Comparison of ENCODE assay signal across 12 mouse cellular contexts in genomic region chr6:101359646-101360045, GRCm38 (mm10). TPM values are rescaled to one million over a fixed set of nuclear protein-coding genes. Genes with fewer than 3 reads are reported as not detected.
DNase-seq lines count a peak whose midpoint lies in the region; ATAC-seq lines count a peak whose summit lies in the region.
"Had no signal": no experiment of that assay in that cellular context is flagged by ENCODE, and none has a peak within 500 bp of the region (broad histone marks: within the 10 kb centered on the region; RNA-seq: fewer than 3 reads in every experiment).

No protein-coding gene starts in this region.

- intact Hi-C loops in heart, postnatal 25 days (cut with DNase I), result no loop called here
- intact Hi-C loops in gastrocnemius, postnatal 36 days (cut with DNase I), result no loop called here

- peak overlapping the region; percentile 4 for H3K27ac ChIP-seq in heart, embryonic 16.5 days (ENCODE audit: low read length)
- H3K27ac ChIP-seq in embryonic facial prominence, embryonic 13.5 days, result peak overlapping the region; percentile 64; the same call in 1 of the 2 replicates
- H3K27ac ChIP-seq: neural tube, embryonic 12.5 days had no signal

- no peaks in the 10 kb centered on the region for H3K9me3 ChIP-seq in heart, embryonic 16.5 days (replicated peaks; ENCODE audit: control insufficient read depth, low read length)
- H3K9me3 ChIP-seq in embryonic facial prominence, embryonic 13.5 days, result no peaks in the 10 kb centered on the region
- H3K9me3 ChIP-seq: neural tube, embryonic 12.5 days had no signal

- peaks cover 50% of the 10 kb centered on the region for H3K4me1 ChIP-seq in heart, embryonic 16.5 days (ENCODE audit: control insufficient read depth, insufficient read depth, low read length)
- peaks cover 78% of the 10 kb centered on the region for H3K4me1 ChIP-seq in embryonic facial prominence, embryonic 13.5 days
- H3K4me1 ChIP-seq: neural tube, embryonic 12.5 days had no signal

- H3K27me3 ChIP-seq in heart, embryonic 16.5 days (ENCODE audit: control insufficient read depth, insufficient read depth, low read length), result no peaks in the 10 kb centered on the region
- H3K27me3 ChIP-seq in embryonic facial prominence, embryonic 13.5 days, result no peaks in the 10 kb centered on the region
- H3K27me3 ChIP-seq: neural tube, embryonic 12.5 days had no signal

- H3K9ac ChIP-seq in heart, embryonic 16.5 days (ENCODE audit: low read length), result no peak overlapping the region
- no peak overlapping the region for H3K9ac ChIP-seq in embryonic facial prominence, embryonic 13.5 days
- H3K9ac ChIP-seq: neural tube, embryonic 12.5 days had no signal

- H3K4me2 ChIP-seq in heart, embryonic 16.5 days (ENCODE audit: low read depth, low read length), result no peak overlapping the region
- no peak overlapping the region for H3K4me2 ChIP-seq in embryonic facial prominence, embryonic 13.5 days
- H3K4me2 ChIP-seq: neural tube, embryonic 12.5 days had no signal

- H3K4me3 ChIP-seq in heart, embryonic 16.5 days (ENCODE audit: low read length), result no peak overlapping the region
- no peak overlapping the region for H3K4me3 ChIP-seq in embryonic facial prominence, embryonic 13.5 days
- H3K4me3 ChIP-seq: neural tube, embryonic 12.5 days had no signal

- H3K36me3 ChIP-seq in heart, embryonic 16.5 days (ENCODE audit: control insufficient read depth, insufficient read depth), result peaks cover 11% of the 10 kb centered on the region
- H3K36me3 ChIP-seq in embryonic facial prominence, embryonic 13.5 days, result peaks cover 13% of the 10 kb centered on the region
- H3K36me3 ChIP-seq: neural tube, embryonic 12.5 days had no signal

- ATAC-seq in heart, embryonic 16.5 days (replicated peaks; ENCODE audit: extremely low read depth, insufficient read depth, low FRiP score), result no peak
- ATAC-seq in embryonic facial prominence, embryonic 13.5 days (ENCODE audit: insufficient number of reproducible peaks, insufficient read depth, low FRiP score, low TSS enrichment, low read depth), result no peak
- ATAC-seq in megakaryocyte, adult 5-6 weeks (ENCODE audit: poor library complexity, severe bottlenecking), result peak; percentile 47
- ATAC-seq in erythroblast, adult 5-6 weeks (replicated peaks; ENCODE audit: low FRiP score, poor library complexity, severe bottlenecking), result no peak
- ATAC-seq: activated CD4-positive, CD25-positive, alpha-beta regulatory T cell, adult 4 months had no signal

- DNase-seq in heart, postnatal 25 days (ENCODE audit: low spot score), result no peak
- DNase-seq in CD4-positive helper T cell, adult 2 months (ENCODE audit: low read depth, low spot score), result peak; percentile 78
- no peak for DNase-seq in frontal cortex, postnatal 36 days (ENCODE audit: low spot score in 2 of 2)
- DNase-seq in gastrocnemius, postnatal 36 days, result no peak
- DNase-seq: cerebellum, postnatal 10 days; kidney, adult 11 months had no signal

- whole genome bisulfite sequencing in heart, embryonic 16.5 days, result 56% methylated on average over 4 of the region's 4 CpGs
- WGBS in embryonic facial prominence, embryonic 13.5 days, result 60% methylated on average over 4 of the region's 4 CpGs

RNA-seq across cellular contexts. Expression of gene Pdzrn3, which starts 18.1 kb away (rescaled TPM):
- 13.1 and 14.5 TPM in 2 replicates for polyA plus RNA-seq in heart, embryonic 16.5 days (2015; fragmentation: Nextera tagmentation; extraction: Ambion mirVana)
- 10 to 100 TPM; 28.6 to 35.5 TPM for total RNA-seq in heart, postnatal 25 days (2021)
- polyA plus RNA-seq in embryonic facial prominence, embryonic 13.5 days (2015; fragmentation: Nextera tagmentation; extraction: Ambion mirVana), result 15.0 and 15.4 TPM in 2 replicates
- total RNA-seq in megakaryocyte, adult 5-6 weeks (2015), result 0.07 TPM in 1 of 2 replicates, not detected in the other
- not detected in 2 replicates for total RNA-seq in megakaryocyte, adult 5-6 weeks (2017)
- not detected in 2 replicates for total RNA-seq in erythroblast, adult 5-6 weeks (2015; ENCODE audit: low replicate concordance)
- not detected in 2 replicates for total RNA-seq in erythroblast, adult 5-6 weeks (2017; ENCODE audit: low replicate concordance)
- total RNA-seq in gastrocnemius, postnatal 36 days (2021), result 10 to 100 TPM; 67.5 to 81.9 TPM
- polyA plus RNA-seq: activated CD4-positive, CD25-positive, alpha-beta regulatory T cell, adult 4 months had no signal

Comparison
In these comparisons a context has a peak if more than half of its experiments do, and no peak if none do; other contexts are left out.
1. RNA of gene Pdzrn3, which starts 18.1 kb away (total RNA-seq): 67.5 to 81.9 TPM in gastrocnemius, postnatal 36 days and 28.6 to 35.5 TPM in heart, postnatal 25 days; 0.07 TPM in megakaryocyte, adult 5-6 weeks and not detected in erythroblast, adult 5-6 weeks; every median in the first group is over 10 times any median in the second.